Mouse (Mus musculus) cortical plate, adult 2 months (tissue): ENCODE results near the gene Arhgef25.

ENCODE experiments used
- CTCF ChIP-seq: fragments of 200-500 bp; IDR thresholded peaks from 2 replicates; pipeline ENCODE4 v1.5.1; 2011; ENCODE audit warnings: mild to moderate bottlenecking, control low read depth, low read length; ENCODE audit not compliant: insufficient read depth; ENCODE audit errors: extremely low read depth
- POLR2A ChIP-seq: fragments of 200-500 bp; IDR thresholded peaks from 2 replicates; pipeline ENCODE4 v1.6.1; 2011; ENCODE audit warnings: mild to moderate bottlenecking, low read length, control low read depth; ENCODE audit not compliant: insufficient read depth; ENCODE audit errors: extremely low read depth

DNA sequence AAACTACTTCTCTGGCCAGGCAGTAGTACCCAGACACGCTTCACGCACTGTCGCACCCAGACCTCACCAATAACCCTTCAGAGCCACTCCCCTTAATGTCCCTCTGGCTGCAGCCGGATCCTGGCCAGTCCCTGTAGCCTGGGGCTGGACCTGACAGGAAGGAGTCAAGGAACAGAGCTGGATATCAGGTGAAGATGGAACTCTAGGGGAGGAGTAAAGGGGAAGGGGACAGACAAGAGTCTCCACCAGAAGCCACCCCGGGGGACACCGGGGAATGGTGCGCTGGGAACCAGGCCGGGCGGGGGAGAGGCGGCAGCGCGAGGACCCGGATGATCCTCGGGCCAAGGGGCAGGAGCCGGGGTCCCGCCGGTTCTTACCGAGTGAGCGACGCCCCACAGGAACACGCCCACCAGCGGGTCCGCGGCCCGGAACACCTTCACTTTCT lies 21.1 kb upstream of the Arhgef25 start:
- TF ChIP-seq CTCF: no peak
- no peak for TF ChIP-seq POLR2A
